In genomic region chr6:88688712-88689111, GRCm38 (mm10) we compare ENCODE assay signal across 22 mouse cellular contexts. TPM values are rescaled to one million over a fixed set of nuclear protein-coding genes. Genes with fewer than 3 reads are reported as not detected.
DNase-seq lines count a peak whose midpoint lies in the region; ATAC-seq and TF ChIP-seq lines count a peak whose summit lies in the region.
"Had no signal": no experiment of that assay in that cellular context is flagged by ENCODE, and none has a peak within 500 bp of the region (broad histone marks: within the 10 kb centered on the region; RNA-seq: fewer than 3 reads in every experiment).

No protein-coding gene starts in this region.

- H3K9me3 ChIP-seq in lung, embryonic 14.5 days (ENCODE audit: low read depth, low read length): no peaks in the 10 kb centered on the region
- H3K9me3 ChIP-seq in intestine, embryonic 14.5 days (ENCODE audit: control insufficient read depth, low read length): no peaks in the 10 kb centered on the region
- H3K9me3 ChIP-seq in stomach, postnatal 0 days (ENCODE audit: control insufficient read depth, low read length): no peaks in the 10 kb centered on the region
- H3K9me3 ChIP-seq: embryonic facial prominence, embryonic 10.5 days; forebrain, embryonic 13.5 days; G1E; heart, embryonic 15.5 days; hindbrain, embryonic 13.5 days had no signal

- H3K36me3 ChIP-seq in lung, embryonic 14.5 days (ENCODE audit: insufficient read depth): no peaks in the 10 kb centered on the region
- no peaks in the 10 kb centered on the region for H3K36me3 ChIP-seq in intestine, embryonic 14.5 days (ENCODE audit: control insufficient read depth, insufficient read depth, low read length)
- no peaks in the 10 kb centered on the region for H3K36me3 ChIP-seq in small intestine, adult 2 months (ENCODE audit: control insufficient read depth, insufficient read depth, low read length)
- H3K36me3 ChIP-seq in stomach, postnatal 0 days (ENCODE audit: control insufficient read depth, insufficient read depth, low read length): no peaks in the 10 kb centered on the region
- H3K36me3 ChIP-seq: embryonic facial prominence, embryonic 10.5 days; G1E; heart, embryonic 15.5 days; hindbrain, embryonic 13.5 days had no signal

- H3K4me1 ChIP-seq in lung, embryonic 14.5 days (ENCODE audit: insufficient read depth): peaks cover 12% of the 10 kb centered on the region; the same call in 1 of the 2 replicates
- peaks cover 21% of the 10 kb centered on the region for H3K4me1 ChIP-seq in intestine, embryonic 14.5 days (replicated peaks; ENCODE audit: control insufficient read depth, insufficient read depth, low read length)
- H3K4me1 ChIP-seq in small intestine, adult 2 months (ENCODE audit: control insufficient read depth, insufficient read depth, insufficient read length, low read length): no peaks in the 10 kb centered on the region; the same call in 1 of the 2 replicates
- H3K4me1 ChIP-seq in stomach, postnatal 0 days (replicated peaks; ENCODE audit: control insufficient read depth, insufficient read depth): no peaks in the 10 kb centered on the region; the same call in 1 of the 2 replicates
- H3K4me1 ChIP-seq: embryonic facial prominence, embryonic 10.5 days; heart, embryonic 15.5 days had no signal

- TF ChIP-seq EP300 in stomach, postnatal 0 days (optimal IDR thresholded peaks at IDR 0.05): no peak

- 25% methylated on average over 3 of the region's 3 CpGs for WGBS in lung, embryonic 14.5 days
- 23% methylated on average over 3 of the region's 3 CpGs for WGBS in intestine, embryonic 14.5 days
- 58% methylated on average over 3 of the region's 3 CpGs for WGBS in small intestine, adult 2 months
- 35% methylated on average over 3 of the region's 3 CpGs for WGBS in stomach, postnatal 0 days

- no peak for TF ChIP-seq POLR2A in small intestine, adult 2 months (IDR thresholded peaks at IDR 0.05; ENCODE audit: low read depth, low read length)

- peak overlapping the region; percentile 31; the same call in 1 of the 2 replicates for H3K4me2 ChIP-seq in lung, embryonic 14.5 days
- H3K4me2 ChIP-seq in intestine, embryonic 14.5 days (ENCODE audit: low read length): no peak overlapping the region
- H3K4me2 ChIP-seq in stomach, postnatal 0 days (replicated peaks; ENCODE audit: low read depth): no peak overlapping the region
- H3K4me2 ChIP-seq: forebrain, embryonic 13.5 days; heart, embryonic 11.5 days; heart, embryonic 15.5 days; hindbrain, embryonic 13.5 days had no signal

- peak overlapping the region; percentile 94 for H3K27ac ChIP-seq in lung, embryonic 14.5 days (ENCODE audit: low read depth)
- H3K27ac ChIP-seq in intestine, embryonic 14.5 days (ENCODE audit: low read depth): peak overlapping the region; percentile 91
- peak overlapping the region; percentile 56; the same call in 1 of the 2 replicates for H3K27ac ChIP-seq in small intestine, adult 2 months (ENCODE audit: insufficient read depth, low read depth, low read length)
- peak overlapping the region; percentile 88 for H3K27ac ChIP-seq in stomach, postnatal 0 days (replicated peaks)
- H3K27ac ChIP-seq: embryonic facial prominence, embryonic 10.5 days; forebrain, embryonic 13.5 days; heart, adult 2 months; heart, embryonic 15.5 days; hindbrain, embryonic 13.5 days had no signal

- peak; percentile 59; the same call in 1 of the 2 replicates for ATAC-seq in lung, embryonic 14.5 days (ENCODE audit: insufficient read depth)
- no peak for ATAC-seq in intestine, embryonic 14.5 days (replicated peaks; ENCODE audit: low FRiP score, low TSS enrichment, low read depth)
- ATAC-seq in stomach, postnatal 0 days (ENCODE audit: low FRiP score, low TSS enrichment): no peak
- ATAC-seq: CD4-positive, CD25-positive, alpha-beta regulatory T cell, adult 4 months; forebrain, embryonic 13.5 days; forebrain, postnatal 0 days had no signal

- no peaks in the 10 kb centered on the region for H3K27me3 ChIP-seq in lung, embryonic 14.5 days (ENCODE audit: insufficient read depth, low read length)
- H3K27me3 ChIP-seq in intestine, embryonic 14.5 days (replicated peaks; ENCODE audit: control insufficient read depth, insufficient read depth, low read length): no peaks in the 10 kb centered on the region
- no peaks in the 10 kb centered on the region; the same call in 1 of the 2 replicates for H3K27me3 ChIP-seq in small intestine, adult 2 months (ENCODE audit: control insufficient read depth, insufficient read depth, low read length)
- H3K27me3 ChIP-seq in stomach, postnatal 0 days (ENCODE audit: control insufficient read depth, insufficient read depth, low read length): no peaks in the 10 kb centered on the region
- H3K27me3 ChIP-seq: forebrain, embryonic 13.5 days; heart, embryonic 15.5 days; hindbrain, embryonic 13.5 days had no signal

- peak; percentile 80 for DNase-seq in lung, embryonic 14.5 days
- DNase-seq in lung, postnatal 4 days: no peak
- no peak for DNase-seq in intestine, embryonic 14.5 days (ENCODE audit: low spot score)
- no peak for DNase-seq in stomach, postnatal 0 days (ENCODE audit: low spot score)
- no peak for DNase-seq in layer of hippocampus, postnatal 10 days (ENCODE audit: low spot score in 2 of 2)
- DNase-seq in adrenal gland, postnatal 36 days: no peak
- DNase-seq: adrenal gland, postnatal 14 days; B cell, adult 2 months; cerebellum, adult 2 months; cerebellum, postnatal 10 days; forebrain, postnatal 0 days; gastrocnemius, postnatal 14 days; heart, adult 2 months; heart, postnatal 14 days had no signal

- no peak for TF ChIP-seq CTCF in lung, embryonic 14.5 days (IDR thresholded peaks at IDR 0.05; ENCODE audit: low read depth)
- no peak for TF ChIP-seq CTCF in small intestine, adult 2 months (IDR thresholded peaks at IDR 0.05; ENCODE audit: extremely low read depth, insufficient read length, insufficient replicate concordance, low read depth, low read length)
- no peak for TF ChIP-seq CTCF in stomach, postnatal 0 days (IDR thresholded peaks at IDR 0.05; ENCODE audit: low read depth)

- no peak overlapping the region for H3K9ac ChIP-seq in lung, embryonic 14.5 days
- no peak overlapping the region for H3K9ac ChIP-seq in intestine, embryonic 14.5 days (ENCODE audit: low read length)
- H3K9ac ChIP-seq in stomach, postnatal 0 days (ENCODE audit: low read length): no peak overlapping the region
- H3K9ac ChIP-seq: forebrain, embryonic 13.5 days; forebrain, postnatal 0 days; heart, embryonic 15.5 days; hindbrain, embryonic 13.5 days had no signal

- H3K4me3 ChIP-seq in lung, embryonic 14.5 days (ENCODE audit: low read depth, low read length): no peak overlapping the region
- no peak overlapping the region for H3K4me3 ChIP-seq in intestine, embryonic 14.5 days (ENCODE audit: low read depth, low read length)
- H3K4me3 ChIP-seq in small intestine, adult 2 months (ENCODE audit: low read depth, low read length): no peak overlapping the region
- no peak overlapping the region for H3K4me3 ChIP-seq in stomach, postnatal 0 days (ENCODE audit: low read depth, low read length)
- H3K4me3 ChIP-seq: embryonic facial prominence, embryonic 10.5 days; forebrain, embryonic 13.5 days; heart, adult 2 months; heart, embryonic 15.5 days; hindbrain, embryonic 13.5 days had no signal

RNA-seq across cellular contexts. Expression of gene Mgll, which starts 35.5 kb away (rescaled TPM):
- 71.5 and 72.4 TPM in 2 replicates for polyA plus RNA-seq in lung, embryonic 14.5 days (2014; fragmentation: Nextera tagmentation; extraction: Ambion mirVana)
- polyA plus RNA-seq in intestine, embryonic 14.5 days (2014; fragmentation: Nextera tagmentation; extraction: Ambion mirVana): 88.3 and 94.2 TPM in 2 replicates
- 25.4 and 29.5 TPM in 2 replicates for polyA plus RNA-seq in small intestine, adult 2 months (2012; rRNA removed)
- 117 and 127 TPM in 2 replicates for polyA plus RNA-seq in stomach, postnatal 0 days (2015; fragmentation: Nextera tagmentation; extraction: Ambion mirVana)
- 100 to 1,000 TPM; 120 to 129 TPM for total RNA-seq in layer of hippocampus, postnatal 10 days (2021)
- 100 to 1,000 TPM; 160 to 194 TPM for total RNA-seq in adrenal gland, postnatal 36 days (2021)

RNA-seq across cellular contexts. Expression of gene Kbtbd12, which starts 51.0 kb away (rescaled TPM):
- polyA plus RNA-seq in lung, embryonic 14.5 days (2014; fragmentation: Nextera tagmentation; extraction: Ambion mirVana): 0.19 TPM in 1 of 2 replicates, not detected in the other
- 0.26 TPM in 1 of 2 replicates, not detected in the other for polyA plus RNA-seq in intestine, embryonic 14.5 days (2014; fragmentation: Nextera tagmentation; extraction: Ambion mirVana)
- polyA plus RNA-seq in small intestine, adult 2 months (2012; rRNA removed): 0.05 and 0.06 TPM in 2 replicates
- 0.28 and 0.62 TPM in 2 replicates for polyA plus RNA-seq in stomach, postnatal 0 days (2015; fragmentation: Nextera tagmentation; extraction: Ambion mirVana)
- total RNA-seq in layer of hippocampus, postnatal 10 days (2021): under 1 TPM; 0.67 to 0.78 TPM
- total RNA-seq in adrenal gland, postnatal 36 days (2021): 1 to 10 TPM in 1 of 2 experiments, under 1 TPM in 1; 0.46 to 3.3 TPM
- polyA plus RNA-seq: CD4-positive, CD25-positive, alpha-beta regulatory T cell, adult 4 months; forebrain, embryonic 13.5 days; G1E had no signal
